Mouse (Mus musculus) right cerebral cortex, postnatal 10 days (tissue): ENCODE measurements around the gene Rabggtb.
"Not testable (repeated sequence)": the region's sequence is repeated elsewhere in the genome, so short reads cannot be mapped to it uniquely, and the experiment has no call there.

Source experiments
- DNase-seq, 2 experiments: peaks; one replicate each; pipeline ENCODE4 v3.0.0; 2021; ENCODE audit warnings: low spot score in 2 of 2

The Rabggtb gene

DNA sequence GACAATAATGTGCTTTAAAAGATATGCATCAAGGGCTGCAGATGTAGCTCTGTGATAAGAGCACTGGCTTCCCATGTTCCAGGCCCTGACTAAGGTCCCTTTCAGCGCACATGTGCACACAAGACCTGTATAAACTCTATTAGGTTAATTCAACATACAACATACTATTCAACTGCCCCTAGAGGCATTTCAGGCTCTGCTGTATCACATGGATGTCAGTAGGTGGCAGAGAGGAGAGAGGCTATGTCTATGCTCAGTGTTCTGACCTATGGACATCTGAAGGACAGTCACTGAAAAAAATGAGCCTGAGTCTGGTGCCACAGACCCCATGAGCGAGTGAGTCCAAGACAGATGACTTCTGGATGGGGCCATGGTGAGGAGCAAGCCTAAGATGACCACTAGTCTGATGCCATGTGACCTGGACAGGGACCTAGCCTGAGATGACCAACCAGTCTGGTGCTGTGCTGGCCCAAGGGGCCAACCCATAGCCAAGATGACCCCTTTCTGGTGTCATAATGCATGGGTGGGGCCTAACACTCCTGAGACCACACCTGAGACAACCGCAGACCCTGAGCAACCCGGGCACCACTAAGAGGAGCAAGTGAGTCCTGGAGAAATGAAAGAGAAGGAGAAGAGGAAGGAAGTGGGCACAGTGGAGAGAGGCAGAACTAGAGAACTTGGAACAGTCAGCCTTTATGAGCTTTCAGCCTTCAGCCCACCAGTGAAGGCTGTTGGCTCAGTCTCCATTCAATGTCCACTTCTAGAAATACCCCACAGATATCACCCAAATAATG, 48.0 kb downstream of the Rabggtb start:
- no peak for DNase-seq

DNA sequence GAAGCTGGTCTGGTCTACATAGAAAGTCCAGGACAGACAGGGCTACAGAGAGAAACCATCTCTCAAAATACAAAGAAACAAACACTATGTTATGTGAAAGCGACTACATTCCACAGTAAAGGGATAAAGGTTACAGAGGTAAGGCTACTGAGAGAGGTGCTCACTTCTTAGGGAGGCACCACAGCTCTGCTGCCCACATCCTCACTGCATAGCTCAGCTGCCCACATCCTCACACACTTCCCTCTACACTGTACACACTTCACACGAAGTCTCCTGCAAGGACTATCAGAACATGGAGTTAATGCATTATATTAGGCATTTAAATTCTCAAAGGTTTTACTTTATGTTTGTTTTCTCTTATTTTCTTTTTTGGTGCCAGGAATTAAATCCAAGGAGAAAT, 49.0 kb downstream of the Rabggtb start:
- DNase-seq: no peak

DNA sequence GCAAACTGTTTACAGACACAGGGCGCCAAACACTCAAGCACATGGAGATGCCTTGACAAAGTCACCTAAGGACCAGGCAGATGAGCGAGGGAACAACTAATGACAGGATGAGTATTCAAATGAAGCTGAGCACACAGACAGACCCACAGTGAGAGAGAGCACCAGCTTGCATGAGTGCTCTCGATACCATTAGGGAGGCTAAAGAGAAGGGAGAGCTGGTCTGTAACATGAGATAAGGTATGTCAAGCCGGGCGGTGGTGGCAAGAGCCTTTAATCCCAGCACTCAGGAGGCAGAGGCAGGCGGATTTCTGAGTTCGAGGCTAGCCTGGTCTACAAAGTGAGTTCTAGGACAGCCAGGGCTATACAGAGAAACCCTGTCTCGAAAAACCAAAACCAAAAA, 52.4 kb downstream of the Rabggtb start:
- DNase-seq: not testable (repeated sequence)

DNA sequence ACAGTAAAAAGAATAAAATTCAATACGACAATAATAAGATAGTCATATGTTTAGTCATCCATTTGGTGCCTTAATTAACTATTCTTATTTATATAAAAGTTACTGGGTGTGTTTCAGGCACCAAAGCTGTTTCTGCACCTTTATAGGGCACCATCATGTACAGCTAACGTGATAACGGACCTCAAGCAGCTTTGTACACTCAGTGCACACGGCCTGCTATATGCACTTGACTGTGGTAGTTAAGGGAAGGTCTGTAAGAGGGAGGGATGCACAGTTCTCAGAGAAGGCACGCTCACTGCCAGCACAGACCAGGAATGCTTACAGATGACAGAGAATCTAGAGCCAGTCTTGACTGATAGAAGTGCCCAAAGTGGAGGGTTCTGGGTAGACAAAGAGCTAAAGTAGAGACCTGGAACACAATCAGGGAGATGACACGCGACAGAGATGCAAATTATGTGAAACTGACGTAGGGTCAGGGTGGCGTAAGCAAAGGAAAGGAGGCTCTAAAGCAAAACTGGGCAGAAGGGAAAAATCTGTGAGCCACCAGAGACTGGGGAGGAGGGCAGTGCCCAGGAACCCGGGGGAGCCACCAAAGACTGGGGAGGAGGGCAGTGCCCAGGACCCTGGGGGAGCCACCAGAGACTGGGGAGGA, 54.3 kb downstream of the Rabggtb start:
- no peak for DNase-seq
